Mouse (Mus musculus) heart, embryonic 13.5 days (tissue): ENCODE measurements around the gene Gm45713. TPM values are rescaled to one million over a fixed set of nuclear protein-coding genes. Genes with fewer than 3 reads are reported as not detected.
A peak's percentile ranks its signal among the peaks of the same experiment; 100 is the strongest.
"Not testable (repeated sequence)": the region's sequence is repeated elsewhere in the genome, so short reads cannot be mapped to it uniquely, and the experiment has no call there.

Source experiments
- ATAC-seq: fragments of 200-750 bp; cut with Nextera tagmentation; 2 replicates; pipeline ENCODE4 v1.8.0; 2017; ENCODE audit warnings: moderate TSS enrichment; ENCODE audit not compliant: insufficient number of reproducible peaks, low FRiP score, low TSS enrichment; ENCODE audit errors: extremely low read depth
- H3K27ac ChIP-seq: fragments of 300-500 bp; sonication (generic); replicated peaks from 2 replicates; pipeline ENCODE4 v1.5.1; 2015; ENCODE audit warnings: moderate library complexity, mild to moderate bottlenecking, inconsistent platforms
- H3K27me3 ChIP-seq: fragments of 300-500 bp; sonication (generic); replicated peaks from 2 replicates; pipeline ENCODE4 v1.6.1; 2015; ENCODE audit warnings: mild to moderate bottlenecking, inconsistent platforms
- H3K36me3 ChIP-seq: fragments of 300-500 bp; sonication (generic); 2 replicates; pipeline ENCODE4 v1.6.1; 2015; ENCODE audit warnings: mild to moderate bottlenecking, inconsistent platforms
- H3K4me1 ChIP-seq: fragments of 300-500 bp; sonication (generic); 2 replicates; pipeline ENCODE4 v1.6.1; 2015; ENCODE audit warnings: inconsistent platforms
- H3K4me2 ChIP-seq: fragments of 300-500 bp; sonication (generic); 2 replicates; pipeline ENCODE4 v1.6.1; 2015; ENCODE audit warnings: inconsistent platforms, mild to moderate bottlenecking, moderate library complexity
- H3K4me3 ChIP-seq: fragments of 300-500 bp; sonication (generic); 2 replicates; pipeline ENCODE4 v1.5.1; 2015; ENCODE audit warnings: moderate library complexity, mild to moderate bottlenecking, inconsistent platforms
- H3K9ac ChIP-seq: fragments of 300-500 bp; sonication (generic); 2 replicates; pipeline ENCODE4 v1.6.1; 2015; ENCODE audit warnings: inconsistent platforms, mild to moderate bottlenecking, moderate library complexity
- H3K9me3 ChIP-seq: fragments of 300-500 bp; sonication (generic); 2 replicates; pipeline ENCODE4 v1.6.1; 2016; ENCODE audit warnings: inconsistent platforms
- WGBS: fragments of 180-500 bp; shearing (Covaris S2); methylation state at CpG from one replicate; pipeline ENCODE4 v1.1.7; 2015; ENCODE audit warnings: mixed read lengths; 5-methylcytosine and 5-hydroxymethylcytosine counted together
- polyA plus RNA-seq: library from polyadenylated mRNA; unstranded; fragments of >200 nt; fragmentation: Nextera tagmentation; extraction: Ambion mirVana; gene quantifications from 2 replicates; pipeline ENCODE4 v1.2.1, GENCODE M21; 2015

Gm45713 gene
- polyA plus RNA-seq, 1 experiment from 2014 or later: 0.17 TPM

DNA sequence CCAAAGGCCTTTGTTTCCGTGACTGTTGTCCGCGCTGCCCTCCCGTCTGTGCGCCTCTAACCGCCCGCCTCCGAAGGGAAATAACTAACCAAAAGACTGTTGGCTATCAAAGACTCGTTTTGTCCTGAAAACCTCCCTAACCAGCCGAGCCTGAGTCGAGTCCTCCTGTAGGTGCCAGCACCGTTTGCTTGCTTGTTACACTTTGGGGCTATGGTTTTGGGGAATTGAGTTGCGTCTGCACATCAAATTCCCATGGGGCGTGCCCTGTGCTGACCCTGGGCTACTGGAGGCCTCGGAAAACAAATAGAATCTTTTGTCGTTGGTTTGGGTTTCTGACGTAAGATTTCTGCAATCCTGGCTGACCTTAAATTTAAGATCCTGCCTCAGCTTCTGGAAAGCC, 6.7 kb downstream of the Gm45713 start:
- Histone ChIP-seq H3K4me1 (peaks cover 42% of the 10 kb centered on the region), H3K9ac (peak overlapping the region; percentile 81), H3K9me3 (no peaks in the 10 kb centered on the region), H3K27ac (peak overlapping the region; percentile 90), H3K4me3 (peak overlapping the region; percentile 98), H3K36me3 (peaks cover 30% of the 10 kb centered on the region), H3K4me2 (peak overlapping the region; percentile 72), H3K27me3 (no peaks in the 10 kb centered on the region)
- WGBS: 3% methylated on average over 17 of the region's 17 CpGs
- no peak; the same call in 1 of the 2 replicates for ATAC-seq

GRCm38 (mm10) chr7:45128624-45129246, 7.3 kb downstream of the Gm45713 start, which contains the start of gene Rpl13a:
Gene Rpl13a, minus strand, starts transcription at chr7:45128761.
- H3K4me2 ChIP-seq: peak within 1 kb of the TSS; percentile 97
- peaks cover 30% of the 10 kb centered on the region for H3K36me3 ChIP-seq
- H3K4me3 ChIP-seq: peak within 1 kb of the TSS; percentile 98
- H3K4me1 ChIP-seq: peaks cover 42% of the 10 kb centered on the region
- no peaks in the 10 kb centered on the region for H3K27me3 ChIP-seq
- no peaks in the 10 kb centered on the region for H3K9me3 ChIP-seq
- ATAC-seq: peak; percentile 87
- under 1% methylated on average over 48 of the region's 48 CpGs for WGBS
- H3K9ac ChIP-seq: peak within 1 kb of the TSS; percentile 100
- peak within 1 kb of the TSS; percentile 94 for H3K27ac ChIP-seq

DNA sequence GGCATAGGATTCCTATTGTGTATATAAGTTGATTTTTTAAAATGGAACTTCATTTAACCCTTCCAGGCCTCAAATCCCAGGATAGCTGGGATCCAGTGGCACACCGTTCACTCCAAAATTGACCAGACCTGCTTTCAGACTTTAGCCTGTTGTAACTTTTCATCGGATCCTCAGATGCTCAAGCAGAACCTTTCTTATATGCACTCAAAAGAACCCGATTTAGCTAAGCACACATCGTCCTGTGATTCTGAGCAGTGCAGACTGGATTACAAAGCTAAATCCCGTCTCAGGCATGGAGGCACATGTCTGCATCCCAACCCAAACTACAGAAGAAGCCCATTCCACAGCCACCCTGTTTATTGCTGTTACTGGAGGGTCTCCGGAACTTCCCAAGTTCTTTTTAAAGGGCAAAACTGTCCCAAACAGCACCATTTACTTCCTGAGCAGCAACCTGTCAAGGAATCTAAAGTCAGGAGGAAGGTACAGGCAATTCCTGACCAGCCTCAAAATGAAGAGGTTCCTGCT, 8.3 kb downstream of the Gm45713 start:
- Histone ChIP-seq H3K4me1 (peaks cover 48% of the 10 kb centered on the region), H3K27ac (peak overlapping the region; percentile 94), H3K27me3 (no peaks in the 10 kb centered on the region), H3K4me2 (peak overlapping the region; percentile 97), H3K9ac (peak overlapping the region; percentile 100), H3K36me3 (peaks cover 35% of the 10 kb centered on the region), H3K9me3 (no peaks in the 10 kb centered on the region), H3K4me3 (peak overlapping the region; percentile 98)
- WGBS: under 1% methylated on average over 6 of the region's 6 CpGs
- no peak for ATAC-seq

DNA sequence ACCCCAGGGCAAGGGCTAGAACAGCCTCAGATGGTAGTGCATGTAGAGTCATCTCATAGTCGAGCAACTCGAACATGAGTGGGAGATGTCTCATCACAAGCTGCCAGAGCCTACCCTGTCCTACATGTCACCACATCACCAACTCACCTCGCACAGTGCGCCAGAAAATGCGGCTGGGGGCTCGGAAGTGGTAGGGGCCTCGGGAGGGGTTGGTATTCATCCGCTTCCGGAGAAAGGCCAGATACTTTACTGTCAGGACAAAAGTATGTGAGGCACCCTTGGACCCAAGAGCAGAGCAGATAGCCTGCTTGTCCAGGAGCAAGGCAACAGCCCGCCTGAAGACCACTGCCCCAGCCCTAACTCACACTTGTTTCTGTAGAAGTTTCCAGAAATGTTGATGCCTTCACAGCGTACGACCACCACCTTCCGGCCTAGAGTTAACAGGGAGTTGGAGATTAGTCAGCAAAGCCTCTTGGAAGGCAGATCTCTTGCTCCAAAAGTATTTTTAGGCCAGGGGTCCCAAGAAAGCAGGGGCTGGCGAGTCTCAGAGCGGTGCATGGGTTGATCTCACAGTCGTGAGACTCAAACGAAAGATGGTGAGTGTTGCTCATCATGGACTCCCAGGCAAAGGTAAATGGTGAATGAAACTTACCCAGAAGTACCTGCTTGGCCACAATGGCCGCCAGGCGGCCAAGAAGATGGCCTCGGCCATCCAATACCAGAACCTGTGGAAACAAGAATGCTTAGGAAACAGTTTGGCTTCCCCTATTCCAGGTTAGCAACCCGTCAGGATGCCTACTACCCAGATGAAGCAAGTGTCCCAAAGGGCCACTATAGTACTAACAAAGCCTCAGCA, 9.0 kb downstream of the Gm45713 start:
- no peaks in the 10 kb centered on the region for H3K9me3 ChIP-seq
- H3K9ac ChIP-seq: peak overlapping the region; percentile 100
- peaks cover 42% of the 10 kb centered on the region for H3K36me3 ChIP-seq
- H3K4me2 ChIP-seq: peak overlapping the region; percentile 97
- no peaks in the 10 kb centered on the region for H3K27me3 ChIP-seq
- H3K4me3 ChIP-seq: peak overlapping the region; percentile 98
- H3K27ac ChIP-seq: peak overlapping the region; percentile 94
- ATAC-seq: no peak
- 22% methylated on average over 21 of the region's 21 CpGs for WGBS
- H3K4me1 ChIP-seq: peaks cover 55% of the 10 kb centered on the region

GRCm38 (mm10) chr7:45126147-45126843, 9.7 kb downstream of the Gm45713 start:
- H3K9me3 ChIP-seq: no peaks in the 10 kb centered on the region
- peaks cover 50% of the 10 kb centered on the region for H3K36me3 ChIP-seq
- no peaks in the 10 kb centered on the region for H3K27me3 ChIP-seq
- H3K27ac ChIP-seq: peak overlapping the region; percentile 94
- WGBS: 70% methylated on average over 17 of the region's 17 CpGs
- H3K4me1 ChIP-seq: peaks cover 63% of the 10 kb centered on the region
- ATAC-seq: no peak
- H3K9ac ChIP-seq: peak overlapping the region; percentile 100
- peak overlapping the region; percentile 98 for H3K4me3 ChIP-seq
- peak overlapping the region; percentile 97 for H3K4me2 ChIP-seq

DNA sequence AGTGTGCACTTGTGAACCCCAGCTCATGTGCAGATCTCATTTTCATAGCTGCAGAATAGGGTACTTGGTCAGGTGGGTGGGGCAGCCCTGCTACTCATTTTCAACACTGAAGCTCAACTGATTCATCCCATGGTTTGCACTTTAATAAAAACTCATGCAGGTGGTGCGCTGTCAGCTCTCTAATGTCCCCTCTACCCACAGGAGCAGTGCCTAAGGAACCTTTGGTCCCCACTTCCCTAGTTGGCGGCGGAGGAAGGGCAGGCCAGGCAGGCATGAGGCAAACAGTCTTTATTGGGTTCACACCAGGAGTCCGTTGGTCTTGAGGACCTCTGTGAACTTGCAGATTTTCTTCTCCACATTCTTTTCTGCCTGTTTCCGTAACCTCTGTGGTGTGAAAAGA, 10.4 kb downstream of the Gm45713 start:
- Histone ChIP-seq H3K4me1 (peaks cover 66% of the 10 kb centered on the region), H3K4me3 (peak overlapping the region; percentile 85), H3K9ac (peak overlapping the region; percentile 100), H3K4me2 (peak overlapping the region; percentile 97), H3K36me3 (peaks cover 56% of the 10 kb centered on the region), H3K27ac (peak overlapping the region; percentile 94)
- not testable (repeated sequence) for H3K27me3 ChIP-seq, ATAC-seq, H3K9me3 ChIP-seq
- WGBS: 70% methylated on average over 5 of the region's 5 CpGs

DNA sequence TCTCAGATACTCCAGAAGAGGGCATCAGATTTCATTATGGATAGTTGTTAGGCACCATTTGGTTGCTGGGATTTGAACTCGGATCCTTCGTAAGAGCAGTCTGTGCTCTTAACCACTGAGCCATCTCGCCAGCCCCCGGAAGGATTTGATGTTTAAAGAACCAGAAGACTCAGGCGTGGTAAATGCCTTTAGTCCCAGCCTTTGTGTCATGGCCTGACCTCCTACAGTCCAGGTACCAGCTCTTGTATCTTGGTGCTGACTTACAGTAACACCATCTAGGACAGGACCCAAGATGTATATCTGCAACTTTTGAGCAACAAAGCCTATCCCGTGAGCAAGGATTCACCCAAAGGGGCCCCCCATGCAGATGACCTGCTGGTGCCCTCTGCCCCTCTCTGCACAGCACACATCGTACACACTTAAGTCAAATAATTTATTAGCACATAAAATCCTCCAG, 10.9 kb downstream of the Gm45713 start:
- ATAC-seq: no peak
- Histone ChIP-seq H3K4me1 (peaks cover 66% of the 10 kb centered on the region), H3K36me3 (peaks cover 61% of the 10 kb centered on the region), H3K4me3 (peak overlapping the region; percentile 85), H3K4me2 (peak overlapping the region; percentile 69), H3K27ac (peak overlapping the region; percentile 94), H3K9ac (peak overlapping the region; percentile 100), H3K9me3 (no peaks in the 10 kb centered on the region), H3K27me3 (no peaks in the 10 kb centered on the region)
- WGBS: 34% methylated on average over 7 of the region's 7 CpGs

- Histone ChIP-seq H3K27ac (peak within 1 kb of the TSS; percentile 94), H3K4me1 (peaks cover 59% of the 10 kb centered on the region)
- 1% methylated on average over 59 of the region's 59 CpGs for WGBS
Observed at GRCm38 (mm10) chr7:45124224-45125143, 11.5 kb downstream of the Gm45713 start, which contains the start of gene Rps11. Gene Rps11, minus strand, starts transcription at chr7:45124439.

GRCm38 (mm10) chr7:45123186-45123570, 12.9 kb downstream of the Gm45713 start:
- peak overlapping the region; percentile 94 for H3K27ac ChIP-seq
- H3K36me3 ChIP-seq: peaks cover 81% of the 10 kb centered on the region
- H3K9ac ChIP-seq: peak overlapping the region; percentile 96
- H3K4me2 ChIP-seq: peak overlapping the region; percentile 76
- no peak for ATAC-seq
- H3K9me3 ChIP-seq: no peaks in the 10 kb centered on the region
- 17% methylated on average over 12 of the region's 12 CpGs for WGBS
- peaks cover 58% of the 10 kb centered on the region for H3K4me1 ChIP-seq
- H3K27me3 ChIP-seq: no peaks in the 10 kb centered on the region
- H3K4me3 ChIP-seq: peak overlapping the region; percentile 85

More at GRCm38 (mm10) chr7:45124224-45125143, 11.5 kb downstream of the Gm45713 start, which contains the start of gene Rps11:
- Histone ChIP-seq H3K4me2 (peak within 1 kb of the TSS; percentile 76), H3K9me3 (no peaks in the 10 kb centered on the region), H3K27me3 (no peaks in the 10 kb centered on the region), H3K4me3 (peak within 1 kb of the TSS; percentile 85), H3K9ac (peak within 1 kb of the TSS; percentile 100), H3K36me3 (peaks cover 68% of the 10 kb centered on the region)
- peak; percentile 82 for ATAC-seq

DNA sequence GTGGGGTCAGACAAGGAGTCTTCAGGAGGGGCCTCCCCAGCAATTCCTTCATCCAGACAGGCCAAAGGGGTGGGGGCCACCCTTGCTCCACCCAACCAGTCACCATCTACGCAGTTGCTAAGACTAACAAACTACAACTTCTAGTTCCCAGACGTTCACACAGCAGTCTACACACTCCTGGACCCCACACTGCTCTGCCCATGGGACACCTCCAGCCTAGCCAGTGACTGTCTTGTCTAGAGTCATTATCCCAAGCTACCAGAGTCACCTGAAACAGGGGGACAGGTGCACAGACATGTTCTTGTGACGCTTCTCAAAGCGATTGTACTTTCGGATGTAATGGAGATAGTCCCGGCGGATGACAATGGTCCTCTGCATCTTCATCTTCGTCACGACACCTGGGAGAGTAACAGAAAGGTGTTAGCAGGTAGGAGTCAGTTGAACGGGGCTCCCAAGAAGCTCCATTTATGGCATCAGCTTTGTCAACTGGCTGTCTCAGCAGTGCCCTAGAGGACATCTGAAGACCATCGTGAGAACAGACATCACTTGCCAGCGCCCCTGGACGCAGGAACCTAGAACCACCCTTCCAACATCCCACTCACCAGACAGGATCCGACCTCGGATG, 13.4 kb downstream of the Gm45713 start:
- Histone ChIP-seq H3K4me2 (peak overlapping the region; percentile 76), H3K36me3 (peaks cover 86% of the 10 kb centered on the region), H3K27ac (0 out of 2 replicates have a peak overlapping the region, but pooled peaks have one; percentile 94), H3K9me3 (no peaks in the 10 kb centered on the region), H3K4me3 (peak overlapping the region; percentile 85), H3K27me3 (no peaks in the 10 kb centered on the region), H3K4me1 (peaks cover 63% of the 10 kb centered on the region), H3K9ac (peak overlapping the region; percentile 96)
- WGBS: 78% methylated on average over 15 of the region's 15 CpGs
- ATAC-seq: no peak
